Mouse (Mus musculus) myocyte (in vitro differentiated cells): ENCODE data around the gene Dyrk3.

Experiments used
- CEBPB ChIP-seq: IDR thresholded peaks from 2 replicates; pipeline ENCODE4 v1.6.1; 2011; ENCODE audit warnings: mild to moderate bottlenecking, moderate library complexity; ENCODE audit not compliant: poor library complexity, insufficient read depth, severe bottlenecking
- E2F4 ChIP-seq: IDR thresholded peaks from one replicate; pipeline ENCODE4 v1.6.1; 2011; ENCODE audit warnings: mild to moderate bottlenecking, control low read depth, moderate library complexity; ENCODE audit not compliant: insufficient read depth
- MAX ChIP-seq: IDR thresholded peaks from one replicate; pipeline ENCODE4 v1.6.1; 2011; ENCODE audit warnings: low read depth, mild to moderate bottlenecking, control low read depth
- POLR2A ChIP-seq: IDR thresholded peaks from one replicate; pipeline ENCODE4 v1.6.1; 2011; ENCODE audit warnings: low read depth, mild to moderate bottlenecking, control low read depth, moderate library complexity; ENCODE audit not compliant: insufficient read length
- POLR2AphosphoS2 ChIP-seq: IDR thresholded peaks from one replicate; pipeline ENCODE4 v1.6.1; 2011; ENCODE audit warnings: low read depth, control low read depth; ENCODE audit not compliant: insufficient read length
- REST ChIP-seq: IDR thresholded peaks from one replicate; pipeline ENCODE4 v1.6.1; 2011; ENCODE audit warnings: mild to moderate bottlenecking, control low read depth, moderate library complexity; ENCODE audit not compliant: insufficient read depth, insufficient read length
- SRF ChIP-seq: IDR thresholded peaks from one replicate; pipeline ENCODE4 v1.6.1; 2011; ENCODE audit warnings: low read depth; ENCODE audit not compliant: control insufficient read depth, insufficient read length
- TCF12 ChIP-seq: IDR thresholded peaks from one replicate; pipeline ENCODE4 v1.6.1; 2011; ENCODE audit warnings: mild to moderate bottlenecking, control low read depth; ENCODE audit not compliant: poor library complexity, insufficient read depth, severe bottlenecking
- TCF3 ChIP-seq: IDR thresholded peaks from one replicate; pipeline ENCODE4 v1.6.1; 2011; ENCODE audit warnings: low read depth, control low read depth; ENCODE audit not compliant: insufficient read length
- USF1 ChIP-seq: IDR thresholded peaks from one replicate; pipeline ENCODE4 v1.6.1; 2011; ENCODE audit warnings: low read depth, mild to moderate bottlenecking, control low read depth, moderate library complexity

DNA sequence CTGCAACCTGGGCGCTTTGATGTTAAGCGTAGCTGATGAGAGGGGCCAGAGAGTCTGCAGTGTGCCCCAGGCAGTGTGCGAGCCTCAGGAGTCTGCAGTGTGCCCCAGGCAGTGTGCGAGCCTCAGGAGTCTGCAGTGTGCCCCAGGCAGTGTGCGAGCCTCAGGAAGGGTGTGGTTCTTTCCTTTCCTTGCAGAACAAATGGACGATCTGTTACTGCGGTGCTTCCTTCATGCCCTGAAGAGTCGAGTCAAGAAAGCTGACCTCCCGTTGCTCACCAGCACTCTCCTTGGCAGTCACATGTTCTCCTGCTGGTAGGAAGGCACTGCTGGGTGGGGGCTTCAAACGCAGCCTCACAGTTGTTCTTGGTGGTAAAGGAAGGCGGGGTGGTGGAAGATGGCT lies 23.0 kb upstream of the Dyrk3 start:
- TF ChIP-seq REST (no peak), E2F4 (no peak), POLR2A (no peak), USF1 (no peak), TCF12 (no peak), MAX (no peak), POLR2AphosphoS2 (no peak), TCF3 (no peak), CEBPB (no peak), SRF (no peak)
